Mouse (Mus musculus) heart, postnatal 10 days (tissue): Measurements from ENCODE around the gene Apom. TPM values are rescaled to one million over a fixed set of nuclear protein-coding genes. Genes with fewer than 3 reads are reported as not detected.
"Not testable (repeated sequence)": the region's sequence is repeated elsewhere in the genome, so short reads cannot be mapped to it uniquely, and the experiment has no call there.

Source experiments
- DNase-seq, 2 experiments: peaks; one replicate each; pipeline ENCODE4 v3.0.0; 2021
- intact Hi-C: fragments of 180-260 bp; cut with DNase I; formaldehyde crosslinking; loops from one replicate; pipeline ENCODE4 v1.15.1; 2025
- total RNA-seq, 2 experiments: library from RNA; stranded (reverse); gene quantifications; 2 replicates each; pipeline ENCODE4 v1.2.3; 2021

Gene Apom
- total RNA-seq, 2 experiments from 2014 or later = not detected

GRCm38 (mm10) chr17:35133517-35133916, 1.7 kb upstream of the Apom start:
- DNase-seq = no peak
- intact Hi-C loops = no loop called here

DNA sequence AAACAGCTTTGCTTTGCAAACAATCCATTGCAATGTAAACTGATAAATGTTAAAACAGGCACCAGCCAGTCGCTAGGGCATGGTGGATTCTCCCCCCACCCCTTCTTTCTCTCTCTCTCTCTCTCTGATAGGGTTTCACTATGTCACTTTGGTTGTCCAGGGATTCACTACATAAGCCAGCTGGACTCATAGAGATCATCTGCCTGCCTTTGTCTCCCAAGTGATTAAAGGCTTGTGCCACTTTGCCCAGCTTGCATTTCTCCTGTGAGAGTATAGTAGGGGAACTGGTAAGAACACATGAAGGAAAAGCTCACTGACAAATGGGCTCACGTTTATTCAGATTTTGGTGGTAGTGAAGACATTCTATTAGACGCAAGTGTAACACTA, 317 bp upstream of the Apom start:
- DNase-seq = no peak
- intact Hi-C loops = no loop called here

GRCm38 (mm10) chr17:35131038-35131437, 812 bp downstream of the Apom start:
- intact Hi-C loops = no loop called here
- DNase-seq = no peak

- DNase-seq = no peak
- intact Hi-C loops = loop anchor here (5.0 kb wide), 1 partner anchor 33 kb away; the partner anchor contains the start of gene Prrc2a
Observed at GRCm38 (mm10) chr17:35128996-35129395, 2.9 kb downstream of the Apom start.

- intact Hi-C loops = loop anchor here (5.0 kb wide), 1 partner anchor 35 kb away; the partner anchor contains the start of gene Prrc2a
- DNase-seq = no peak
Observed at GRCm38 (mm10) chr17:35127017-35127416, 4.8 kb downstream of the Apom start.

- intact Hi-C loops = loop anchor here (5.0 kb wide), 1 partner anchor 36 kb away; the partner anchor contains the start of gene Prrc2a
- peak; percentile 83 to 84 for DNase-seq
Observed at GRCm38 (mm10) chr17:35126206-35126611, 5.6 kb downstream of the Apom start, which contains the start of gene D17H6S53E. D17H6S53E (plus strand) TSS chr17:35126373.

- intact Hi-C loops = loop anchor here (5.0 kb wide), 1 partner anchor 37 kb away; the partner anchor contains the start of gene Prrc2a
- no peak for DNase-seq
Observed at GRCm38 (mm10) chr17:35125578-35125977, 6.3 kb downstream of the Apom start.

DNA sequence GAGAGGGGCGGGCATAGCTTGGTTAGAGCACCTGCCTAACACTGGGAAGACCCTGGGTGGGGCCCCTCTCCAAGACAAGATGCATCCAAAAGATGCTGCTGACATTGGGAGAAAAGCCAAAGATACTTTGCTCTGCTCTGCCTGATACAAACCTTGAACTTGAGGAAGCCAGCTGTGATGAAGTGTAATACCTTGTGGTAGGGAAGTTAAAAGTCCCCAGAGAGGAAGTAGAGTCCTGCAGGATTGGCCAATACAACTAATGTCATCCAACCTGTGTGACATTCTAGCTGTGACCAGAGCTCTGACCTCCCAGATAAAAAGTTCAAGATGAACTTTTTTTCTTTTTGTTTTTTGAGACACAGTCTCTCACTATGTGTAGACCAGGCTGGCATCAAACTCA, 6.8 kb downstream of the Apom start:
- intact Hi-C loops = loop anchor here (5.0 kb wide), 1 partner anchor 37 kb away; the partner anchor contains the start of gene Prrc2a
- no peak for DNase-seq

- not testable (repeated sequence) for DNase-seq
- intact Hi-C loops = loop anchor here (5.0 kb wide), 1 partner anchor 113 kb away; the partner anchor contains the start of gene Nfkbil1
Observed at GRCm38 (mm10) chr17:35124261-35124896, 7.5 kb downstream of the Apom start.

DNA sequence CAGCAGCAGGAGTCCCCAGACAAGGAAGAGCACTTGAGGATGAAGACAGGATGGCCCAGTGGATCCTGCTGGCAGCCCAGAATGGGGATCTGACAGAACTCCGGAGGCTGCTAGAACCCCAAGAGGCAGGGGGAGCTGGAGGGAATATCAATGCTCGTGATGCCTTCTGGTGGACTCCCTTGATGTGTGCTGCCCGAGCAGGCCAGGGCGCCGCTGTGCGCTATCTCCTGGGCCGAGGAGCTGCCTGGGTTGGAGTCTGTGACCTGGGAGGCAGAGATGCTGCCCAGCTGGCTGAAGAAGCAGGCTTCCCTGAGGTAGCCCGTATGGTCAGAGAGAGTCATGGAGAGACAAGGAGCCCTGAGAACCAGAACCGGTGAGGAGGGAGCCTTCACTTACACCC, 8.6 kb downstream of the Apom start:
- not testable (repeated sequence) for DNase-seq
- intact Hi-C loops = loop anchor here (5.0 kb wide), 1 partner anchor 114 kb away; the partner anchor contains the start of gene Nfkbil1

GRCm38 (mm10) chr17:35121871-35122303, 10.0 kb downstream of the Apom start, which contains the start of gene Csnk2b:
Csnk2b (minus strand) TSS chr17:35122053.
- intact Hi-C loops = loop anchor here (2.0 to 5.0 kb wide), 2 partner anchors 31 to 115 kb away; partner anchors contain the start of gene Nfkbil1
- peak; percentile 58 to 72 for DNase-seq

DNA sequence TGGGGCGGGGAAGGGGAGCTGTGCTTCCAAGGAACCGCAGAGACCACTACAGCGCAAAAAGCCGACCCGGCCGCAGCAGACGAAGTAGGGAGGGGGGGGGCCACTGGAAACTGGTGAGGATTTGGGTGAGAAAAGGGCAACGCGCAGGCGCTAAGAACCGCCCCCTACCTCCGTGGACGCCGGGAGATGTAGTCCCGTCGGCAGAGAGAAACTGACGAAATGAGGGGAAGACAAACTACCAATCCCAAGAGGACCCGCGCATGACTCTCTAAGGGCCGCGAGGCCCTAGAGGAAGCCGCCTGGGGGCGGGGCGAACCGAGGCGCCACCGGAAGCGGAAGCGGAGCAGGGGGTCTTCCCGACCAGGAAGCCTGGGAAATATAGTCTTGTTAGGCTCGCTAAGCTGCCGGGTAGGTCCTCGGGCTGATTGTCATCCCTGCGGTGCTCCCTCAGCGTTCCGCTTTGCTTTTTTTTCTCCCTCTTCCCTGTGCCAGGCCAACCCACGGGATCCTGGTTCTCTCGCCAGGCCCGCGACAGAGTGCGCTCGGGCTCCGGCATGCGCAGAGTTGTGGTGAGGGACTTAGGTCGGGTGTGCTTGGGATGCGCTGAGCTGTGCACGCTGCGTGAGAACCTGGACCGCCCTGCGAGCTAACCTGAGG, 10.6 kb downstream of the Apom start, which contains the start of gene Gpank1:
TSS of gene Gpank1 (plus strand) at position 313 of the 657 bp plus-strand sequence.
- intact Hi-C loops = loop anchor here (2.0 to 5.0 kb wide), 2 partner anchors 30 to 116 kb away; partner anchors contain the start of gene Nfkbil1
- peak; percentile 99 for DNase-seq

GRCm38 (mm10) chr17:35120745-35121142, 11.1 kb downstream of the Apom start:
- intact Hi-C loops = loop anchor here (2.0 to 5.0 kb wide), 2 partner anchors 30 to 117 kb away; partner anchors contain the start of gene Nfkbil1

GRCm38 (mm10) chr17:35115046-35116019, 16.5 kb downstream of the Apom start, which contains the start of gene Ly6g5b:
Ly6g5b (minus strand) TSS chr17:35115428.
- peak in 1 of 2 experiments; percentile 49 for DNase-seq
- intact Hi-C loops = no loop called here

More at GRCm38 (mm10) chr17:35120745-35121142, 11.1 kb downstream of the Apom start:
- no peak for DNase-seq

DNA sequence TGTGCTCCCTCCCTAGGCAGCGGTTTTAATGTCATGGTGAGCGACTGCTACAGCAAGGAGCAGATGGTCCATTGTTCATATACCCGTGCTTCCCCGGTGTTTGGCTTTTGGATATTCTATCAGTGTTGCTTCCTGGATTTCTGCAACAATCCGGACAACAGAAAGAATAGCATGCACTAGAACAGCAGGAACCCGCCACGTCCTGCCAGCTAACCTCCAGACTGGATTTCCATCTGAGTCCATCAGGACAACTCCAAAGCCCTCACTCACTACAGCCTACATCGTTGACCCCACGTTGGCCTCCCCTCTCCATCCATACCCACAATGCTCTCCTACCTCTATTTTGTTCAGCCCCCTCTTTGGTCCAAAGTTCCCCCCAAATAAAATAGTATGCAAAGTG, 20.1 kb downstream of the Apom start:
- no peak for DNase-seq
- intact Hi-C loops = no loop called here

- intact Hi-C loops = loop anchor here (5.0 kb wide), 1 partner anchor 46 kb away; no protein-coding TSS in a partner anchor
- DNase-seq = no peak
Observed at GRCm38 (mm10) chr17:35108097-35108496, 23.8 kb downstream of the Apom start, which contains the start of gene Ly6g5c. Ly6g5c (plus strand) TSS chr17:35108279.

DNA sequence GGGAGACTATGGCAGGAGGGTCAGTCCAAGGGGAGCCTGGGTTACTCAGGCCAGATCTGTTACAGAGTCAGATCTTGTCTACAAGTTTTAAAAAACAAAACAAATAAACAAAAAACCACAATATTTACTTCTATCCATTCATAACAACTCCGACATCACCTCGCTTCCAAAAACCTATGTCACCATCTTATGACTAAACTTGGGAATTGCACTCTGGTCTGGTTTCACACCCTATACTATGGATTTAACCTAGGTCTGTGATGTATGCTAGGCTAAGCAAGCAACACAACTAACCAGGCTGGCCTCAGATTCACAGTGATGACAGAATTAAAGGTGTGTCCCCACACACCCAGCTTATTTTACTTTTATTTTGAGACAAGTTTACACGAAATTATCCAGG, 25.3 kb downstream of the Apom start:
- intact Hi-C loops = loop anchor here (1.0 to 5.0 kb wide), 2 partner anchors 44 to 85 kb away; no protein-coding TSS in a partner anchor
- DNase-seq = no peak

DNA sequence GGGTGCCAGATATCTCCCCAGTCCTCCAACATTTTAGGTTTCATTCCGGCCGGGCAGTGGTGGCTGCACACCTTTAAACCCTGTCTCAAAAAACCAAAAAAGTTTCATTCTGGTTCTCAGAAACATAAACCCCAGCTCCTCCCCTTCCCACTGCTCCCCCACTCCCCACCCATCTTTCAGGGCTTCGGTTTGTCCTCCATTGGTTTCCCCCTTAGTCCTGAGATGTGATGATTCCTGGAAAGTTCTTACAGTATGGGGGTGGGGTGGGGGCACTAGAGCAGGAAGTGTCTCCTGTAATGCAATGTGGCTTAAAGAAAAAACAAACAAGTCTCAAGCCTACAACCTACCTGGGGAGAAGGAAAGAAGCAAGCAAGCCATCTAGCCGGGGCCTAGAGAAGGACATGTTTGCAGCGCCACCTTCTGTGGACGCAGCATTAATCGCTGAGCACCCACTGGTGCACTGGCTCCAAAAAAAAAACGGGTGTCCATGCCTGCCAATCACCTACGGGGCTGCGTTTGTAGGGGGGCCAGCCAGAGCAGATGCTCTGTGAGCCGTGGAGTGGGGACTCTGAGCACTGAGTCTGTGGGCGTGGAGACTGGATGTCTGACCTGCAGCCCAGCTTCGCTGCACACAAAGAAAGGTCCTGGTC, 26.0 kb downstream of the Apom start:
- DNase-seq = peak; percentile 47 to 50
- intact Hi-C loops = loop anchor here (1.0 to 5.0 kb wide), 2 partner anchors 44 to 85 kb away; no protein-coding TSS in a partner anchor

DNA sequence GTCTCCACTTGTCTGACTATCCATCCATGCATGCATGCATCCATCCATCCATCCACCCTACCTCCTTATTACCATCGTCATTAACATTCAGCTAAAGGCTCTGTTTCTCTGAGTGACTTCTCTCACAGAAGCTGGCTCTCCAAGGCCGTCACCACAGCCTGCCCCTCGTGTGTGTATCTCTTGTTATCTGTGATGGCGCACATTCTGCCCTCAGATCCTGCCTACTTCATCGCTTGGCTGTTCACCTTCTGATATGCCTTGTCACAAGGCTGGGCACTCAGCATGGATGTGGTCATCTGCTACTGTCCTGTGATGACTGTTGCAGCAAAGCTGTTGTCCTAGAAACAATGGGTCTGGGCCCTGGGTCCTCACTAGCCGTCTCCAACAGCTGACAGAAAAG, 27.1 kb downstream of the Apom start:
- intact Hi-C loops = loop anchor here (5.0 kb wide), 1 partner anchor 42 kb away; no protein-coding TSS in a partner anchor
- no peak for DNase-seq
